Mouse (Mus musculus) midbrain, embryonic 10.5 days (tissue): ENCODE data around the gene Exoc3l. TPM values are rescaled to one million over a fixed set of nuclear protein-coding genes. Genes with fewer than 3 reads are reported as not detected.

ENCODE experiments used
- DNase-seq: peaks from one replicate; pipeline ENCODE4 v3.0.0-alpha.2; 2017; ENCODE audit warnings: low spot score
- H3K27ac ChIP-seq: fragments of 300-500 bp; sonication (generic); replicated peaks from 2 replicates; pipeline ENCODE4 v1.5.1; 2016; ENCODE audit warnings: mild to moderate bottlenecking
- H3K27me3 ChIP-seq: fragments of 300-500 bp; sonication (generic); 2 replicates; pipeline ENCODE4 v1.6.1; 2016; ENCODE audit warnings: low read depth, mild to moderate bottlenecking; ENCODE audit not compliant: poor library complexity, severe bottlenecking
- H3K36me3 ChIP-seq: fragments of 300-500 bp; sonication (generic); 2 replicates; pipeline ENCODE4 v1.6.1; 2016; ENCODE audit warnings: mild to moderate bottlenecking, moderate library complexity
- H3K4me1 ChIP-seq: fragments of 300-500 bp; sonication (generic); 2 replicates; pipeline ENCODE4 v1.6.1; 2016
- H3K4me3 ChIP-seq: fragments of 300-500 bp; sonication (generic); 2 replicates; pipeline ENCODE4 v1.5.1; 2016; ENCODE audit warnings: mild to moderate bottlenecking, moderate library complexity
- H3K9me3 ChIP-seq: fragments of 300-500 bp; sonication (generic); replicated peaks from 2 replicates; pipeline ENCODE4 v1.6.1; 2016; ENCODE audit warnings: mild to moderate bottlenecking
- WGBS: fragments of 180-500 bp; shearing (Covaris S2); methylation state at CpG from one replicate; pipeline ENCODE4 v1.1.7; 2016; 5-methylcytosine and 5-hydroxymethylcytosine counted together
- polyA plus RNA-seq: library from polyadenylated mRNA; unstranded; fragments of >200 nt; fragmentation: Nextera tagmentation; extraction: Ambion mirVana; gene quantifications from 2 replicates; pipeline ENCODE4 v1.2.1, GENCODE M21; 2016

Gene Exoc3l
- 10.2 and 11.4 TPM in 2 replicates for polyA plus RNA-seq

- peak within 1 kb of the TSS; percentile 84 for H3K27ac ChIP-seq
- H3K4me3 ChIP-seq = peak within 1 kb of the TSS; percentile 90
- peaks cover 19% of the 10 kb centered on the region for H3K27me3 ChIP-seq
- no peak for DNase-seq
- H3K36me3 ChIP-seq = peaks cover 25% of the 10 kb centered on the region
- 65% methylated on average over 11 of the region's 11 CpGs for WGBS
- peaks cover 23% of the 10 kb centered on the region for H3K4me1 ChIP-seq
- no peaks in the 10 kb centered on the region for H3K9me3 ChIP-seq
These were observed at the start of gene Exoc3l for GRCm38 (mm10) chr8:105295895-105296573. Gene Exoc3l, minus strand, starts transcription at chr8:105296101.

GRCm38 (mm10) chr8:105345061-105345975 lies 49.4 kb upstream of the Exoc3l start:
- 77% methylated on average over 7 of the region's 7 CpGs for WGBS
- Histone ChIP-seq H3K27ac (no peak overlapping the region), H3K36me3 (no peaks in the 10 kb centered on the region), H3K27me3 (peaks cover 10% of the 10 kb centered on the region), H3K4me1 (peaks cover 61% of the 10 kb centered on the region), H3K4me3 (peak overlapping the region; percentile 76; the same call in 1 of the 2 replicates), H3K9me3 (no peaks in the 10 kb centered on the region)
- DNase-seq = no peak

GRCm38 (mm10) chr8:105343791-105344574 lies 48.1 kb upstream of the Exoc3l start:
- DNase-seq = no peak
- peaks cover 48% of the 10 kb centered on the region for H3K4me1 ChIP-seq
- no peak overlapping the region for H3K4me3 ChIP-seq
- no peaks in the 10 kb centered on the region for H3K36me3 ChIP-seq
- H3K27me3 ChIP-seq = no peaks in the 10 kb centered on the region
- H3K9me3 ChIP-seq = no peaks in the 10 kb centered on the region
- 77% methylated on average over 8 of the region's 8 CpGs for WGBS
- H3K27ac ChIP-seq = no peak overlapping the region

GRCm38 (mm10) chr8:105342768-105343167 lies 46.9 kb upstream of the Exoc3l start:
- 83% methylated on average over 4 of the region's 4 CpGs for WGBS

GRCm38 (mm10) chr8:105341399-105341798 lies 45.5 kb upstream of the Exoc3l start:
- H3K27ac ChIP-seq = no peak overlapping the region
- no peaks in the 10 kb centered on the region for H3K9me3 ChIP-seq
- peaks cover 14% of the 10 kb centered on the region for H3K27me3 ChIP-seq
- no peak overlapping the region for H3K4me3 ChIP-seq
- H3K36me3 ChIP-seq = peaks cover 23% of the 10 kb centered on the region
- DNase-seq = no peak
- WGBS = 61% methylated on average over 8 of the region's 8 CpGs
- H3K4me1 ChIP-seq = peaks cover 26% of the 10 kb centered on the region

More at GRCm38 (mm10) chr8:105342768-105343167, 46.9 kb upstream of the Exoc3l start:
- Histone ChIP-seq H3K36me3 (peaks cover 9% of the 10 kb centered on the region), H3K27me3 (peaks cover 2% of the 10 kb centered on the region), H3K4me1 (peaks cover 36% of the 10 kb centered on the region), H3K9me3 (no peaks in the 10 kb centered on the region), H3K4me3 (no peak overlapping the region), H3K27ac (no peak overlapping the region)
- DNase-seq = no peak

GRCm38 (mm10) chr8:105339886-105340635 lies 44.2 kb upstream of the Exoc3l start:
- H3K4me3 ChIP-seq = no peak overlapping the region
- peaks cover 36% of the 10 kb centered on the region for H3K36me3 ChIP-seq
- H3K4me1 ChIP-seq = peaks cover 13% of the 10 kb centered on the region
- no peak for DNase-seq
- H3K27ac ChIP-seq = no peak overlapping the region
- 81% methylated on average over 6 of the region's 6 CpGs for WGBS
- H3K9me3 ChIP-seq = no peaks in the 10 kb centered on the region
- peaks cover 14% of the 10 kb centered on the region for H3K27me3 ChIP-seq

- H3K4me3 ChIP-seq = no peak overlapping the region
- H3K9me3 ChIP-seq = no peaks in the 10 kb centered on the region
- 66% methylated on average over 4 of the region's 4 CpGs for WGBS
- no peak for DNase-seq
- 0 out of 2 replicates have a peak, but pooled peaks cover 4% of the 10 kb centered on the region for H3K4me1 ChIP-seq
- H3K27me3 ChIP-seq = peaks cover 14% of the 10 kb centered on the region
- H3K27ac ChIP-seq = no peak overlapping the region
- H3K36me3 ChIP-seq = peaks cover 47% of the 10 kb centered on the region
These were observed 43.1 kb upstream of the Exoc3l start for GRCm38 (mm10) chr8:105338992-105339391.

GRCm38 (mm10) chr8:105336373-105337130 lies 40.7 kb upstream of the Exoc3l start:
- no peak for DNase-seq
- 49% methylated on average over 32 of the region's 32 CpGs for WGBS
- H3K36me3 ChIP-seq = peaks cover 71% of the 10 kb centered on the region
- no peak overlapping the region; the same call in 1 of the 2 replicates for H3K4me3 ChIP-seq
- 0 out of 2 replicates have a peak, but pooled peaks cover 4% of the 10 kb centered on the region for H3K4me1 ChIP-seq
- no peaks in the 10 kb centered on the region for H3K9me3 ChIP-seq
- H3K27me3 ChIP-seq = peaks cover 14% of the 10 kb centered on the region
- no peak overlapping the region for H3K27ac ChIP-seq

- H3K27me3 ChIP-seq = peaks cover 10% of the 10 kb centered on the region
- no peak overlapping the region for H3K27ac ChIP-seq
- DNase-seq = no peak
- peaks cover 98% of the 10 kb centered on the region for H3K36me3 ChIP-seq
- no peak overlapping the region for H3K4me3 ChIP-seq
- peaks cover 6% of the 10 kb centered on the region for H3K4me1 ChIP-seq
- 93% methylated on average over 2 of the region's 2 CpGs for WGBS
- H3K9me3 ChIP-seq = no peaks in the 10 kb centered on the region
These were observed 36.6 kb upstream of the Exoc3l start for GRCm38 (mm10) chr8:105332523-105332922.

- Histone ChIP-seq H3K4me3 (no peak overlapping the region), H3K9me3 (no peaks in the 10 kb centered on the region), H3K4me1 (peaks cover 12% of the 10 kb centered on the region), H3K27ac (no peak overlapping the region), H3K36me3 (peaks cover 92% of the 10 kb centered on the region), H3K27me3 (peaks cover 4% of the 10 kb centered on the region)
- no peak for DNase-seq
- WGBS = 95% methylated on average over 9 of the region's 9 CpGs
These were observed 36.0 kb upstream of the Exoc3l start for GRCm38 (mm10) chr8:105331931-105332330.

- no peak for DNase-seq
- H3K4me3 ChIP-seq = no peak overlapping the region
- peaks cover 11% of the 10 kb centered on the region for H3K4me1 ChIP-seq
- no peaks in the 10 kb centered on the region for H3K9me3 ChIP-seq
- H3K27ac ChIP-seq = no peak overlapping the region
- 92% methylated on average over 22 of the region's 22 CpGs for WGBS
- H3K36me3 ChIP-seq = peaks cover 88% of the 10 kb centered on the region
- no peaks in the 10 kb centered on the region for H3K27me3 ChIP-seq
These were observed 35.6 kb upstream of the Exoc3l start for GRCm38 (mm10) chr8:105331469-105331868.
